Mouse (Mus musculus) C2C12 (cell line): ENCODE results near the gene Cd47.

Source experiments
- CEBPB ChIP-seq: IDR thresholded peaks from one replicate; pipeline ENCODE4 v1.6.1; 2011; ENCODE audit warnings: low read depth, mild to moderate bottlenecking, control low read depth, moderate library complexity
- CTCF ChIP-seq: IDR thresholded peaks from one replicate; pipeline ENCODE4 v1.5.1; 2011; ENCODE audit not compliant: control insufficient read depth, insufficient read depth, insufficient read length
- USF1 ChIP-seq: IDR thresholded peaks from one replicate; pipeline ENCODE4 v1.6.1; 2011; ENCODE audit warnings: low read depth, mild to moderate bottlenecking, control low read depth, moderate library complexity

- no peak for TF ChIP-seq CTCF
- no peak for TF ChIP-seq USF1
- TF ChIP-seq CEBPB: no peak
Observed at GRCm38 (mm10) chr16:49811897-49812296, 11.6 kb downstream of the Cd47 start.
